Mouse (Mus musculus): ENCODE measurements around the gene Rsad2. TPM values are rescaled to one million over a fixed set of nuclear protein-coding genes. Genes with fewer than 3 reads are reported as not detected.
"Not testable (repeated sequence)": the region's sequence is repeated elsewhere in the genome, so short reads cannot be mapped to it uniquely, and the experiment has no call there.

Gene Rsad2
- total RNA-seq (2014; fragmentation: Nextera tagmentation) (15.9 TPM in 1 of 2 replicates, not detected in the other), total RNA-seq (2017) (0.05 and 0.06 TPM in 2 replicates), polyA plus RNA-seq (2012) (not detected in 2 replicates)

GRCm38 (mm10) chr12:26456028-26456698 is at the start of gene Rsad2:
Rsad2 (minus strand) TSS chr12:26456452.
- peaks cover 59% of the 10 kb centered on the region for H3K9me3 ChIP-seq (replicated peaks)
- H3K27me3 ChIP-seq (ENCODE audit: insufficient read depth, low read length) = no peaks in the 10 kb centered on the region
- H3K4me1 ChIP-seq (ENCODE audit: insufficient read depth, low read depth, low read length) = no peaks in the 10 kb centered on the region
- ATAC-seq (ENCODE audit: extremely low read depth, insufficient number of reproducible peaks, low FRiP score, poor library complexity, severe bottlenecking) = no peak
- DNase-seq (ENCODE audit: low spot score) = no peak
- TF ChIP-seq GATA1 (IDR thresholded peaks at IDR 0.05; ENCODE audit: borderline replicate concordance, low read length) (no peak), POLR2AphosphoS5 (IDR thresholded peaks at IDR 0.05; ENCODE audit: insufficient replicate concordance, low read depth, low read length) (no peak), CTCF (IDR thresholded peaks at IDR 0.05; ENCODE audit: low read depth, low read length) (no peak), TAL1 (conservative IDR thresholded peaks at IDR 0.05; ENCODE audit: low read depth, low read length) (no peak), GATA2 (IDR thresholded peaks at IDR 0.05; ENCODE audit: borderline replicate concordance, low read depth, low read length) (no peak)
- H3K4me3 ChIP-seq (ENCODE audit: low read depth, low read length) = no peak within 1 kb of the TSS
- H3K36me3 ChIP-seq (replicated peaks) = no peaks in the 10 kb centered on the region

- no peak for TF ChIP-seq CTCF (IDR thresholded peaks at IDR 0.05; ENCODE audit: low read depth, low read length)
- no peak for TF ChIP-seq POLR2AphosphoS5 (IDR thresholded peaks at IDR 0.05; ENCODE audit: insufficient replicate concordance, low read depth, low read length)
- no peak for TF ChIP-seq GATA1 (IDR thresholded peaks at IDR 0.05; ENCODE audit: borderline replicate concordance, low read length)
- TF ChIP-seq TAL1 (conservative IDR thresholded peaks at IDR 0.05; ENCODE audit: low read depth, low read length) = no peak
- TF ChIP-seq GATA2 (IDR thresholded peaks at IDR 0.05; ENCODE audit: borderline replicate concordance, low read depth, low read length) = no peak
- no peaks in the 10 kb centered on the region for H3K4me1 ChIP-seq (ENCODE audit: insufficient read depth, low read depth, low read length)
- peaks cover 46% of the 10 kb centered on the region for H3K9me3 ChIP-seq (replicated peaks)
- no peak overlapping the region for H3K4me3 ChIP-seq (ENCODE audit: low read depth, low read length)
- DNase-seq (ENCODE audit: low spot score) = no peak
- no peak for ATAC-seq (ENCODE audit: extremely low read depth, insufficient number of reproducible peaks, low FRiP score, poor library complexity, severe bottlenecking)
- H3K36me3 ChIP-seq (replicated peaks) = no peaks in the 10 kb centered on the region
- no peaks in the 10 kb centered on the region for H3K27me3 ChIP-seq (ENCODE audit: insufficient read depth, low read length)
These were observed 44.8 kb upstream of the Rsad2 start for GRCm38 (mm10) chr12:26501042-26501441.

GRCm38 (mm10) chr12:26489942-26490341 is 33.7 kb upstream of the Rsad2 start:
- ATAC-seq (ENCODE audit: extremely low read depth, insufficient number of reproducible peaks, low FRiP score, poor library complexity, severe bottlenecking) = no peak
- H3K4me1 ChIP-seq (ENCODE audit: insufficient read depth, low read depth, low read length) = no peaks in the 10 kb centered on the region

GRCm38 (mm10) chr12:26488617-26489274 is 32.5 kb upstream of the Rsad2 start:
- H3K9me3 ChIP-seq (replicated peaks) = peaks cover 20% of the 10 kb centered on the region

More at GRCm38 (mm10) chr12:26489942-26490341, 33.7 kb upstream of the Rsad2 start:
- Histone ChIP-seq H3K27me3 (ENCODE audit: insufficient read depth, low read length) (no peaks in the 10 kb centered on the region), H3K36me3 (replicated peaks) (no peaks in the 10 kb centered on the region), H3K9me3 (replicated peaks) (peaks cover 24% of the 10 kb centered on the region), H3K4me3 (ENCODE audit: low read depth, low read length) (no peak overlapping the region)
- no peak for DNase-seq (ENCODE audit: low spot score)
- TF ChIP-seq TAL1 (conservative IDR thresholded peaks at IDR 0.05; ENCODE audit: low read depth, low read length) (no peak), GATA2 (IDR thresholded peaks at IDR 0.05; ENCODE audit: borderline replicate concordance, low read depth, low read length) (no peak), GATA1 (IDR thresholded peaks at IDR 0.05; ENCODE audit: borderline replicate concordance, low read length) (no peak), CTCF (IDR thresholded peaks at IDR 0.05; ENCODE audit: low read depth, low read length) (no peak), POLR2AphosphoS5 (IDR thresholded peaks at IDR 0.05; ENCODE audit: insufficient replicate concordance, low read depth, low read length) (no peak)

GRCm38 (mm10) chr12:26487874-26488616 is 31.8 kb upstream of the Rsad2 start:
- DNase-seq (ENCODE audit: low spot score) (no peak), ATAC-seq (ENCODE audit: extremely low read depth, insufficient number of reproducible peaks, low FRiP score, poor library complexity, severe bottlenecking) (no peak)

More at GRCm38 (mm10) chr12:26488617-26489274, 32.5 kb upstream of the Rsad2 start:
- DNase-seq (ENCODE audit: low spot score) = no peak
- no peak overlapping the region for H3K4me3 ChIP-seq (ENCODE audit: low read depth, low read length)
- no peaks in the 10 kb centered on the region for H3K27me3 ChIP-seq (ENCODE audit: insufficient read depth, low read length)
- no peak for ATAC-seq (ENCODE audit: extremely low read depth, insufficient number of reproducible peaks, low FRiP score, poor library complexity, severe bottlenecking)
- H3K36me3 ChIP-seq (replicated peaks) = no peaks in the 10 kb centered on the region
- TF ChIP-seq TAL1 (conservative IDR thresholded peaks at IDR 0.05; ENCODE audit: low read depth, low read length) = no peak
- no peak for TF ChIP-seq POLR2AphosphoS5 (IDR thresholded peaks at IDR 0.05; ENCODE audit: insufficient replicate concordance, low read depth, low read length)
- H3K4me1 ChIP-seq (ENCODE audit: insufficient read depth, low read depth, low read length) = no peaks in the 10 kb centered on the region

GRCm38 (mm10) chr12:26485738-26486580 is 29.7 kb upstream of the Rsad2 start:
- not testable (repeated sequence) for ATAC-seq (ENCODE audit: extremely low read depth, insufficient number of reproducible peaks, low FRiP score, poor library complexity, severe bottlenecking)

More at GRCm38 (mm10) chr12:26487874-26488616, 31.8 kb upstream of the Rsad2 start:
- peaks cover 20% of the 10 kb centered on the region for H3K9me3 ChIP-seq (replicated peaks)
- no peak for TF ChIP-seq POLR2AphosphoS5 (IDR thresholded peaks at IDR 0.05; ENCODE audit: insufficient replicate concordance, low read depth, low read length)
- H3K4me1 ChIP-seq (ENCODE audit: insufficient read depth, low read depth, low read length) = no peaks in the 10 kb centered on the region
- H3K36me3 ChIP-seq (replicated peaks) = no peaks in the 10 kb centered on the region
- no peaks in the 10 kb centered on the region for H3K27me3 ChIP-seq (ENCODE audit: insufficient read depth, low read length)
- no peak overlapping the region for H3K4me3 ChIP-seq (ENCODE audit: low read depth, low read length)

More at GRCm38 (mm10) chr12:26485738-26486580, 29.7 kb upstream of the Rsad2 start:
- H3K4me1 ChIP-seq (ENCODE audit: insufficient read depth, low read depth, low read length); DNase-seq (ENCODE audit: low spot score); H3K27me3 ChIP-seq (ENCODE audit: insufficient read depth, low read length); H3K4me3 ChIP-seq (ENCODE audit: low read depth, low read length); H3K36me3 ChIP-seq (replicated peaks): not testable (repeated sequence)
- peaks cover 23% of the 10 kb centered on the region for H3K9me3 ChIP-seq (replicated peaks)

Measured in G1E (cell line).